Mouse (Mus musculus) hindbrain, embryonic 10.5 days (tissue): Measurements from ENCODE around the gene Gm2974. TPM values are rescaled to one million over a fixed set of nuclear protein-coding genes. Genes with fewer than 3 reads are reported as not detected.
"Not testable (repeated sequence)": the region's sequence is repeated elsewhere in the genome, so short reads cannot be mapped to it uniquely, and the experiment has no call there.

ENCODE experiments used
- DNase-seq: peaks from one replicate; pipeline ENCODE4 v3.0.0-alpha.2; 2017; ENCODE audit warnings: low spot score
- H3K27ac ChIP-seq: fragments of 300-500 bp; sonication (generic); 2 replicates; pipeline ENCODE4 v1.5.1; 2016; ENCODE audit warnings: mild to moderate bottlenecking, moderate library complexity
- H3K27me3 ChIP-seq: fragments of 300-500 bp; sonication (generic); 2 replicates; pipeline ENCODE4 v1.6.1; 2016; ENCODE audit warnings: mild to moderate bottlenecking; ENCODE audit not compliant: poor library complexity, insufficient read depth, severe bottlenecking
- H3K36me3 ChIP-seq: fragments of 300-500 bp; sonication (generic); 2 replicates; pipeline ENCODE4 v1.6.1; 2016; ENCODE audit warnings: mild to moderate bottlenecking, moderate library complexity
- H3K4me1 ChIP-seq: fragments of 300-500 bp; sonication (generic); replicated peaks from 2 replicates; pipeline ENCODE4 v1.6.1; 2016; ENCODE audit warnings: mild to moderate bottlenecking
- H3K4me3 ChIP-seq: fragments of 300-500 bp; sonication (generic); 2 replicates; pipeline ENCODE4 v1.5.1; 2016; ENCODE audit warnings: mild to moderate bottlenecking, moderate library complexity
- H3K9me3 ChIP-seq: fragments of 300-500 bp; sonication (generic); 2 replicates; pipeline ENCODE4 v1.6.1; 2016; ENCODE audit warnings: mild to moderate bottlenecking, moderate library complexity
- whole genome bisulfite sequencing: fragments of 180-500 bp; shearing (Covaris S2); methylation state at CpG from one replicate; pipeline ENCODE4 v1.1.7; 2016; 5-methylcytosine and 5-hydroxymethylcytosine counted together
- polyA plus RNA-seq: library from polyadenylated mRNA; unstranded; fragments of >200 nt; fragmentation: Nextera tagmentation; extraction: Ambion mirVana; gene quantifications from 2 replicates; pipeline ENCODE4 v1.2.1, GENCODE M21; 2016

Gene Gm2974
- 0.68 and 0.98 TPM in 2 replicates for polyA plus RNA-seq

DNA sequence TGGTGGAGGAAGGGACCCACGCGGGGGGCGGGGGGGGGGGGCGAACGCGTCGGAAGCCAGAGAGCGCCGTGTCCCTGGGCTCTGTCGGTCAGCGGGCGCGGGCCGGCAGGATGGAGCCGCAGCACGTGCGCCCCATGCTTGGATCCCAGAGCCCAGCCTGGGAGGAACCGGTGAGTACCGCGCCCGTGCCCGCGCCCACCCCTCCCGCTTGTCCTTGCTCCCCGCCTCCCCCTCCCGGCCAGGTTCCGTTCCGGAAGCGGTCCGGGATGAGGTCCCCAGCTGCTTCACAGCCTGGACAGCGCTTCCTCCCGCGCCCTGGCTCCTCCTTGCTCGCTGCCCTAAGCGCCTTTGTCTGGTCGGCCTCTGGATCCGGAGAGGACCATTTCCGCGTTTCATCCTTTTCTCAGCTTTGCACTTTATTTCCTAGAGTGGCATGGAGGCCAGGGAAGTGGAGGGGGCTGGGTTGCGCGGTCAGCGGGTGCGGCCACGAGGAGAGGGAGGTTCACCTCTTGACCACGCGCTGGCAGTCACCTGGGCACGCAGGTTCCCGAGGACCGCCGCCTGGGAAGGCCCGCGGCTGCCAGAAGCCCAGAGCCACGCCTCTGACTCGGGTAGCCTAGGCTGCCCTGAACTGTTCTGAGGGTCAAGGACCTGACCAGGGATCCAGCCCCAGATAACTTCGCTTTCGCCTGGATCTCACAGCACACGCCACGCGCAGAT is at the start of gene Gm2974:
Gene Gm2974, plus strand, starts transcription at position 86 of the 720 bp plus-strand sequence.
- peak within 1 kb of the TSS; percentile 69 for H3K27ac ChIP-seq
- not testable (repeated sequence) for H3K36me3 ChIP-seq, H3K9me3 ChIP-seq, H3K4me1 ChIP-seq, H3K27me3 ChIP-seq
- H3K4me3 ChIP-seq, result peak within 1 kb of the TSS; percentile 49
- DNase-seq, result peak; percentile 2
- WGBS, result 17% methylated on average over 37 of the region's 59 CpGs

- H3K27ac ChIP-seq, H3K4me3 ChIP-seq, DNase-seq, H3K4me1 ChIP-seq, H3K36me3 ChIP-seq, H3K9me3 ChIP-seq, H3K27me3 ChIP-seq: not testable (repeated sequence)
- 90% methylated on average over 4 of the region's 4 CpGs for WGBS
Measured at GRCm38 (mm10) chr14:4141646-4142045, 40.7 kb upstream of the Gm2974 start.

DNA sequence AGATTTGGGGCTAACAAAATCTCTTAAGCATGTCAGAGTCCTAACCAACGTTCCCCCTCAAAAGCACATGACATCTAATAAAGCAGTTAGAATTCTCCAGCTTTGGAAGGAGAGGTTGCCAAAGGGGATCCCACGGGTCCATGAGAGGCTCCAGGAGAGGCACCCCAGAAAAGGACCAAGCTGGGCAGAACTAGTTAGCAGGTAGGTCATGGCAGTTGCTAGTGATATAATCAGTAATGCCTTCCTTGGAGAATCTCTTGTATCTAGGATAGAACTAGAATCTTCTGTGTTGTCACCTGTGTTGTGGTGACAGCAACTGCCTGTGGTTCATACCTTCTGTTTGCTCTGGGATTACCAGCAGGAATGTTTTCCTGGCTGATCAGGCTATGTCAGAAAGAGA is 17.6 kb upstream of the Gm2974 start, which contains the start of gene Gm3127:
Gene Gm3127, plus strand, starts transcription at position 301 of the 400 bp plus-strand sequence.
- H3K27me3 ChIP-seq, H3K9me3 ChIP-seq, H3K4me3 ChIP-seq, H3K4me1 ChIP-seq, DNase-seq, H3K36me3 ChIP-seq, H3K27ac ChIP-seq: not testable (repeated sequence)
- WGBS, result 62% methylated on average over 1 of the region's 2 CpGs

GRCm38 (mm10) chr14:4182030-4182429 is 346 bp upstream of the Gm2974 start:
- not testable (repeated sequence) for H3K27me3 ChIP-seq, H3K9me3 ChIP-seq, H3K36me3 ChIP-seq, DNase-seq, H3K4me1 ChIP-seq
- 9% methylated on average over 13 of the region's 14 CpGs for WGBS
- peak overlapping the region; percentile 49 for H3K4me3 ChIP-seq
- H3K27ac ChIP-seq, result peak overlapping the region; percentile 69

GRCm38 (mm10) chr14:4183375-4183774 is 999 bp downstream of the Gm2974 start:
- WGBS, result 37% methylated on average over 8 of the region's 10 CpGs
- H3K36me3 ChIP-seq, H3K27ac ChIP-seq, H3K4me1 ChIP-seq, H3K4me3 ChIP-seq, DNase-seq, H3K9me3 ChIP-seq, H3K27me3 ChIP-seq: not testable (repeated sequence)

GRCm38 (mm10) chr14:4249331-4249730 is 67.0 kb downstream of the Gm2974 start, which contains the start of gene Gm3138:
TSS of gene Gm3138 (plus strand) at chr14:4249631.
- H3K27ac ChIP-seq, H3K36me3 ChIP-seq, H3K27me3 ChIP-seq, H3K4me3 ChIP-seq, H3K9me3 ChIP-seq, DNase-seq, H3K4me1 ChIP-seq: not testable (repeated sequence)
- no CpG with 5 or more reads among the region's 2 CpGs for WGBS

Other genes starting within 250 kb of the Gm2974 start
- gene Gm3095, start 219.0 kb upstream of the Gm2974 start, polyA plus RNA-seq, result 0.20 TPM in 1 of 2 replicates, not detected in the other
- gene Gm3099, start 184.2 kb upstream of the Gm2974 start, polyA plus RNA-seq, result not detected in 2 replicates
- 0.31 and 0.47 TPM in 2 replicates for gene Gm5796, start 158.6 kb upstream of the Gm2974 start, polyA plus RNA-seq
- gene Gm3115, start 98.5 kb upstream of the Gm2974 start, polyA plus RNA-seq, result not detected in 2 replicates
- not detected in 2 replicates for gene Gm8108, start 72.0 kb upstream of the Gm2974 start, polyA plus RNA-seq
- not detected in 2 replicates for gene Gm3127, start 17.5 kb upstream of the Gm2974 start, polyA plus RNA-seq
- gene Gm3138, start 67.1 kb downstream of the Gm2974 start, polyA plus RNA-seq, result not detected in 2 replicates
- gene Gm3149, start 134.7 kb downstream of the Gm2974 start, polyA plus RNA-seq, result not detected in 2 replicates
- gene 2610042L04Rik, start 152.2 kb downstream of the Gm2974 start, polyA plus RNA-seq, result 0.40 and 0.58 TPM in 2 replicates
- gene Gm3159, start 214.9 kb downstream of the Gm2974 start, polyA plus RNA-seq, result not detected in 2 replicates
- gene Gm3164, start 232.9 kb downstream of the Gm2974 start, polyA plus RNA-seq, result 0.68 and 0.86 TPM in 2 replicates
- not detected in 2 replicates for gene Gm3173, start 248.4 kb downstream of the Gm2974 start, polyA plus RNA-seq